Mouse (Mus musculus): ENCODE measurements at regions not wholly inside any gene's neighbourhood (a gene's known extent, or its start where the extent isn't known, plus 50 kb on each side); places are given as distances from the start of the nearest gene placed in this dataset.
A peak's percentile ranks its signal among the peaks of the same experiment; 100 is the strongest.

- H3K4me3 ChIP-seq (ENCODE audit: insufficient read depth, low read depth, low read length), result no peak overlapping the region
- H3K27me3 ChIP-seq (replicated peaks; ENCODE audit: control insufficient read depth, insufficient read depth, low read length), result no peaks in the 10 kb centered on the region
- TF ChIP-seq POLR2A (IDR thresholded peaks at IDR 0.05; ENCODE audit: low read depth, low read length) (no peak), CTCF (conservative IDR thresholded peaks at IDR 0.05; ENCODE audit: insufficient read depth, insufficient read length, low read depth, low read length) (no peak)
- no peak for DNase-seq
- 79% methylated on average over 2 of the region's 2 CpGs for WGBS
- H3K4me1 ChIP-seq (ENCODE audit: control insufficient read depth, insufficient read depth, low read length), result no peaks in the 10 kb centered on the region
- no peak overlapping the region for H3K27ac ChIP-seq (ENCODE audit: insufficient read depth, low read depth, low read length)
- H3K36me3 ChIP-seq (ENCODE audit: control insufficient read depth, insufficient read depth, low read length), result no peaks in the 10 kb centered on the region
Measured at GRCm38 (mm10) chr16:57915451-57915850, 160.9 kb upstream of the Col8a1 start.

GRCm38 (mm10) chr16:57923447-57924129 is 169.1 kb upstream of the Col8a1 start:
- TF ChIP-seq POLR2A (IDR thresholded peaks at IDR 0.05; ENCODE audit: low read depth, low read length) (no peak), CTCF (conservative IDR thresholded peaks at IDR 0.05; ENCODE audit: insufficient read depth, insufficient read length, low read depth, low read length) (no peak)
- Histone ChIP-seq H3K36me3 (ENCODE audit: control insufficient read depth, insufficient read depth, low read length) (no peaks in the 10 kb centered on the region), H3K27ac (ENCODE audit: insufficient read depth, low read depth, low read length) (no peak overlapping the region), H3K4me1 (ENCODE audit: control insufficient read depth, insufficient read depth, low read length) (no peaks in the 10 kb centered on the region), H3K27me3 (replicated peaks; ENCODE audit: control insufficient read depth, insufficient read depth, low read length) (no peaks in the 10 kb centered on the region), H3K4me3 (ENCODE audit: insufficient read depth, low read depth, low read length) (no peak overlapping the region)
- no peak for DNase-seq
- 61% methylated on average over 7 of the region's 7 CpGs for WGBS

- 73% methylated on average over 4 of the region's 4 CpGs for WGBS
- DNase-seq, result no peak
- Histone ChIP-seq H3K27me3 (replicated peaks; ENCODE audit: control insufficient read depth, insufficient read depth, low read length) (no peaks in the 10 kb centered on the region), H3K4me1 (ENCODE audit: control insufficient read depth, insufficient read depth, low read length) (no peaks in the 10 kb centered on the region), H3K36me3 (ENCODE audit: control insufficient read depth, insufficient read depth, low read length) (no peaks in the 10 kb centered on the region), H3K27ac (ENCODE audit: insufficient read depth, low read depth, low read length) (no peak overlapping the region), H3K4me3 (ENCODE audit: insufficient read depth, low read depth, low read length) (no peak overlapping the region)
- TF ChIP-seq CTCF (conservative IDR thresholded peaks at IDR 0.05; ENCODE audit: insufficient read depth, insufficient read length, low read depth, low read length) (no peak), POLR2A (IDR thresholded peaks at IDR 0.05; ENCODE audit: low read depth, low read length) (no peak)
Measured at GRCm38 (mm10) chr16:57924130-57924495, 169.6 kb upstream of the Col8a1 start.

GRCm38 (mm10) chr16:57927816-57928215 is 173.3 kb upstream of the Col8a1 start:
- no peak overlapping the region for H3K4me3 ChIP-seq (ENCODE audit: insufficient read depth, low read depth, low read length)
- no peaks in the 10 kb centered on the region for H3K4me1 ChIP-seq (ENCODE audit: control insufficient read depth, insufficient read depth, low read length)
- no peaks in the 10 kb centered on the region for H3K27me3 ChIP-seq (replicated peaks; ENCODE audit: control insufficient read depth, insufficient read depth, low read length)
- no peak for TF ChIP-seq POLR2A (IDR thresholded peaks at IDR 0.05; ENCODE audit: low read depth, low read length)
- no peak for TF ChIP-seq CTCF (conservative IDR thresholded peaks at IDR 0.05; ENCODE audit: insufficient read depth, insufficient read length, low read depth, low read length)
- no peaks in the 10 kb centered on the region for H3K36me3 ChIP-seq (ENCODE audit: control insufficient read depth, insufficient read depth, low read length)
- peak; percentile 23 for DNase-seq
- H3K27ac ChIP-seq (ENCODE audit: insufficient read depth, low read depth, low read length), result no peak overlapping the region
- WGBS, result 76% methylated on average over 4 of the region's 4 CpGs

GRCm38 (mm10) chr16:57928301-57928700 is 173.8 kb upstream of the Col8a1 start:
- H3K4me3 ChIP-seq (ENCODE audit: insufficient read depth, low read depth, low read length), result no peak overlapping the region
- DNase-seq, result peak; percentile 45
- H3K4me1 ChIP-seq (ENCODE audit: control insufficient read depth, insufficient read depth, low read length), result no peaks in the 10 kb centered on the region
- 30% methylated on average over 4 of the region's 4 CpGs for WGBS
- H3K27me3 ChIP-seq (replicated peaks; ENCODE audit: control insufficient read depth, insufficient read depth, low read length), result no peaks in the 10 kb centered on the region
- H3K27ac ChIP-seq (ENCODE audit: insufficient read depth, low read depth, low read length), result no peak overlapping the region
- no peaks in the 10 kb centered on the region for H3K36me3 ChIP-seq (ENCODE audit: control insufficient read depth, insufficient read depth, low read length)
- no peak for TF ChIP-seq POLR2A (IDR thresholded peaks at IDR 0.05; ENCODE audit: low read depth, low read length)
- no peak for TF ChIP-seq CTCF (conservative IDR thresholded peaks at IDR 0.05; ENCODE audit: insufficient read depth, insufficient read length, low read depth, low read length)

GRCm38 (mm10) chr16:57929151-57929764 is 174.7 kb upstream of the Col8a1 start:
- H3K4me1 ChIP-seq (ENCODE audit: control insufficient read depth, insufficient read depth, low read length), result no peaks in the 10 kb centered on the region
- TF ChIP-seq POLR2A (IDR thresholded peaks at IDR 0.05; ENCODE audit: low read depth, low read length), result no peak
- TF ChIP-seq CTCF (conservative IDR thresholded peaks at IDR 0.05; ENCODE audit: insufficient read depth, insufficient read length, low read depth, low read length), result no peak
- H3K36me3 ChIP-seq (ENCODE audit: control insufficient read depth, insufficient read depth, low read length), result no peaks in the 10 kb centered on the region
- no peak overlapping the region for H3K27ac ChIP-seq (ENCODE audit: insufficient read depth, low read depth, low read length)
- H3K4me3 ChIP-seq (ENCODE audit: insufficient read depth, low read depth, low read length), result no peak overlapping the region
- DNase-seq, result no peak
- no peaks in the 10 kb centered on the region for H3K27me3 ChIP-seq (replicated peaks; ENCODE audit: control insufficient read depth, insufficient read depth, low read length)
- WGBS, result 75% methylated on average over 12 of the region's 12 CpGs

- no peaks in the 10 kb centered on the region for H3K27me3 ChIP-seq (replicated peaks; ENCODE audit: control insufficient read depth, insufficient read depth, low read length)
- no peak for DNase-seq
- H3K4me3 ChIP-seq (ENCODE audit: insufficient read depth, low read depth, low read length), result no peak overlapping the region
- no peak for TF ChIP-seq POLR2A (IDR thresholded peaks at IDR 0.05; ENCODE audit: low read depth, low read length)
- no peak for TF ChIP-seq CTCF (conservative IDR thresholded peaks at IDR 0.05; ENCODE audit: insufficient read depth, insufficient read length, low read depth, low read length)
- H3K27ac ChIP-seq (ENCODE audit: insufficient read depth, low read depth, low read length), result no peak overlapping the region
- WGBS, result 69% methylated on average over 6 of the region's 6 CpGs
- H3K4me1 ChIP-seq (ENCODE audit: control insufficient read depth, insufficient read depth, low read length), result no peaks in the 10 kb centered on the region
- no peaks in the 10 kb centered on the region for H3K36me3 ChIP-seq (ENCODE audit: control insufficient read depth, insufficient read depth, low read length)
Measured at GRCm38 (mm10) chr16:57945404-57945803, 190.9 kb upstream of the Col8a1 start.

All from kidney, adult 2 months (tissue).